Mouse (Mus musculus) C2C12 (cell line): ENCODE results near the gene Spire2.

Experiments used
- CTCF ChIP-seq: IDR thresholded peaks from one replicate; pipeline ENCODE4 v1.5.1; 2011; ENCODE audit not compliant: control insufficient read depth, insufficient read depth, insufficient read length
- MAX ChIP-seq: IDR thresholded peaks from one replicate; pipeline ENCODE4 v1.6.1; 2011; ENCODE audit warnings: mild to moderate bottlenecking, control low read depth
- USF1 ChIP-seq: IDR thresholded peaks from one replicate; pipeline ENCODE4 v1.6.1; 2011; ENCODE audit warnings: low read depth, mild to moderate bottlenecking, control low read depth, moderate library complexity

DNA sequence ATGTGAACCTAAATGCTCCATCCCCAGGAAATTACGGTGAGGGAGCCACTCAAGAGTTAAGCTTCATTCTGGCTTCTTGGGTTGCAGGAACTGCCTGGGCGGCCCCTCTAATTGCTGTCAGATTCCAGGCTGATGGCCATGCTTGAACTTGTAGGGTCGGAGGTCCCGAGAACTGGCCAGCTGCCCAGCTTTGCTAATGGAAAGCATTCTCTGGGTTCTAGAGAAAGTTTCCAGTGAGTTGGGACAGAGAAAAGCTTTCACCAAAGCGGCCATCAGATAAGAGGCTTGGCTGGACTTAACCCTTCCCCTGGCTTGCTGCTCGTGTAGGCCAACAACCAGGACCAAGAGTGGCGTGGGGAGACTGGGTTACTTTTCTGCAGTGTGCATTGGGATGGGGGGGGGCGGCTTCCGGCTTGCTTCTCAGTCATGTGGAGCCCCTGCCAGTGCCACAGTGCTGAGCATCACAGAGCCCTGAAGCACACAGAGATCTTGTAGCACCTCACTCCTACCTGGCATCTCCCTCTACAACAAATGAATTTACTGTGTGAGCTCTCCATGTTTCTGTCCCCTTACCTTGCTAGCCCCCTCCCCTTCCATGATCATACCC lies 15.8 kb downstream of the Spire2 start:
- TF ChIP-seq CTCF = no peak
- TF ChIP-seq USF1 = no peak
- no peak for TF ChIP-seq MAX
